Mouse (Mus musculus): ENCODE measurements around the gene Slc7a11.

Gene Slc7a11

DNA sequence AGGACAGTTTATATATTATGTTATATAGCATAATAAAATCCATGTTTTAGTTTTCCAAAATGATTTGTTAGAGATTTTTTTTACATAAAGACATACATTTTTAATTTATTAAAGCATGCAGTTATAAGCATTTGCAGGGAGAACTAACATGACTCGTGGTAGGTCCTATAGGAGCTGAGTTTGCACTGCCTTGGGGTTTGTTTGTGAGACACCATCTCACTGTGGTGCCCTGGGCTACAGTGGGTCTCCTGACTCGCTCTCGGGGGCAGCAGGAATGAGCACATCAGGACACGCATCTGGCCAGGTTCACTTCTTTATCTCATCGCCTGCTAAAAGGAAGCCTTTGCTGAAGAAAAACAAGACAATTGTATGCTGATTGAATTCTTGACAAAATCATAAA lies 257.0 kb downstream of the Slc7a11 start:
- no peak for DNase-seq (ENCODE audit: low spot score in 2 of 2)

DNA sequence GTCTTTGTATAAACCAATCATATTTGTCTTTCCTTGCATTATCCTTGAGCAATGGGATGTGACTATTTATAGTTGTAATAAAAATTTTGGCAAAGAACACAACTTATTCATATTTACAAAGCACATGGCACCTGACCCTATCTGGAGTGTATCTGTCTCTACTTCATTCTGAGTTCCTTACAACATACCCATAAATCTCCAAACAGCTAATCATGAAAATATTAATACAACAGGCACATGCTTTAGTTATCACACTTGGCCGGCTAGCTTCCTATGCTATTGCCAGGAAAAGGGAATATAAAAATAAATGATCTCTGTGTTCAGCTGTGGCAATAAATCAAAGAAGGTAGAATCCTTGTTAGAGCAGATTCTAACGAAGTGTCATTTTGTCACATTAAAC lies 257.5 kb downstream of the Slc7a11 start:
- DNase-seq (ENCODE audit: low spot score in 2 of 2): no peak

DNA sequence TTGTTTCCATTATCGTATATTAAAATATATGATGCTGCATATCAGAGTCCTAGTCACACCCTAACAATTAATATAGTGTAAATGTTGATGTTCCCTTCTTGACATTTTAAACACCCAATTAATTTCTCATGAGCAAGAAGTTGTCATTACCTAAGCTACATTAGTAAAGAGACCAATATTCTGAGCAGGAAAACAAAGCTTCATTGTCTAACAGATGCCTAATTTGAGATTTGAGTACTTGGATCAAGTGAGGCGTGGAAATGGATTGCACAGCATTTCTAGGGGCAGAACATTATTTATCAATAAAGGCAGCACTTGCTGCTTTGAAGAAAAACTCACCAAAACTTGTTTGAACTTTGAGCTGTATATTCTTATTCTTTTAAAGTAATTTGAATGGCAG lies 282.7 kb downstream of the Slc7a11 start:
- no peak for DNase-seq (ENCODE audit: low spot score in 2 of 2)

DNA sequence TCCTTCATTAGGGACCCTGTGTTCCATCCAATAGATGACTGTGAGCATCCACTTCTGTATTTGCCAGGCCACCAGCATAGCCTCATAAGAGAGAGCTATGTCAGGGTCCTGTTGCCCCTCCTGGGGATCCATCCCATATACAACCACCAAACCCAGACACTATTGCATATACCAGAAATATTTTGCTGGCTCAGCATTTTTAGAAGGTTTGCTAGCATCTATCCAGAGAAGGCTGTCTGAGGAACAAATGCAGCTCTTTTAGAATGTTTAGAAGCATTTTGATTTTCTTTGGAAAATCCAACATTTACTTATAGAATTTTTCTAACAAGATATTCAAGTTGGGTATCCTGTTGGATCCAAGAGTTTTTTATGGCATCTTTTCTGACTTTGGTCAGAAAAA lies 299.3 kb downstream of the Slc7a11 start:
- no peak for DNase-seq (ENCODE audit: low spot score in 2 of 2)

DNA sequence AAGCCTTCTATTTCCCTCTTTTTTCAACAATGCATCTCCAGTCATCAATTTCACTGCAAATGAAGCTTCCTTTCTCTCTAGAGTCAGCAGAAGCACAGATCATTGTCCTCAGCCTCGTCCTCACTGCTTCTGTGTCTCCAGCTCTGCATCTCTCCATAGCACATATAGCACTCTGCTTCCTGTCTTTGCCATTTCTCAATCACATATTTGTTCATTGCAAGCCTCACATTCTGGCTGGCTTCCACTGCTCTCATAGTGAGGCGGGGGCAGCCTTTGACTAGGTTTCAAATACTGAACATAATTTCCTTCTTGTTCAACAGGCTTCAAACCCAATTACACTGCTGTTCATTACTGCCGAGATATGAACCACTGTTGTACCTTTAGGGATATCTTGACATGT lies 305.1 kb downstream of the Slc7a11 start:
- DNase-seq (ENCODE audit: low spot score in 2 of 2): no peak

DNA sequence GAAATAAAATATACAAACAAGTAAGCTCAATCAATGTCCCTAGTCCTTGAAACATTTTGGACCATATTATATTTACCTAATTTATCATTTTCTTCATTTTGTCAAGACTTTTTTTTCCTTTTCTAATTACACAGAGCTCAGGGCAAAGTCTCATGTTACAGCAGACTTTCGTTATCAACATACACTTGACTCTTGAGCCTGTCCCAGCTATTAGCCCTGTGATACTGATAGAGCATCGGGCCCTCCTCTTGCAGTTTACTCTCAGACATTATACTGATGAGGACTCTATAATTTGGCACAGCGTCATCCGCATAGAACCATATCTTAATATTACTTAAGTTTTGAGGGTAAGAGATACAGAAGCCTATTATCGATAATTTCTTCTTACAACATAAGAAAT lies 311.2 kb downstream of the Slc7a11 start:
- DNase-seq (ENCODE audit: low spot score in 2 of 2): no peak

DNA sequence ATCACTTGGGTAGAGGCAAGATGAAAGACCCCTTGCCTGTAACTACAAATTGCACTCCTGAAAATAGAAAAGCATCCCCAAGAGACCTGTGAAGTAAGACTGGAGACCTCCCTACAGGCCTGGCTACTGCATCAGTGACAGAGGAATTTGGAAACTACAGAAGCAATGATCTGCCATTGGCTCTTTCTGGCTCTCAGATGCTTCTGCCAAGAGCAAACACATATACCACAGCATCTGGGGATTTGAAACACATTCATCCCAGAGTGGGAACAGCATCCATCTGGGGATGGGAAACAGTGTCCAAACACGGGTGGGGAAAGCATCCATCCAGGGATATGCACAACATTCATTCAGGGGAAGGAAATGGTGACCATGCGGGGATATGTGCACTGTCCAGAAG lies 313.1 kb downstream of the Slc7a11 start:
- DNase-seq (ENCODE audit: low spot score in 2 of 2): no peak

DNA sequence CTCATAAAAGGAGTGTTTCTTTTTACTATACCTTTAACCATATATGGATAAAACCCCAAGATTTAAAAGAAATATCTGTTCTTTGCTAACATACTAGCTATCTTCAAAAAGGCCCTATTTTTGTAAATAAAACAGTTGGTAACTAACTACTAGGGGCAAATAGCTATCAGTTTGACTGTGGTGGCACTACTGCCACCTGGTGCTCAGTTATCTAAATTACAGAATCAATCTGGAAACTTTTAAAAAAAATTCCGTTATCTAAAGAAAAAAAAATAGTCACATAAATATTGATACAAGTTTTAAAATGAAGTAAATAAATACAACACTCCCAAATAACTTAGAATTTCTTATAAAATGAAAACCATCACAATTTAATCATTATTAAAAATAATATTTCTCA lies 322.4 kb downstream of the Slc7a11 start:
- no peak for DNase-seq (ENCODE audit: low spot score in 2 of 2)

DNA sequence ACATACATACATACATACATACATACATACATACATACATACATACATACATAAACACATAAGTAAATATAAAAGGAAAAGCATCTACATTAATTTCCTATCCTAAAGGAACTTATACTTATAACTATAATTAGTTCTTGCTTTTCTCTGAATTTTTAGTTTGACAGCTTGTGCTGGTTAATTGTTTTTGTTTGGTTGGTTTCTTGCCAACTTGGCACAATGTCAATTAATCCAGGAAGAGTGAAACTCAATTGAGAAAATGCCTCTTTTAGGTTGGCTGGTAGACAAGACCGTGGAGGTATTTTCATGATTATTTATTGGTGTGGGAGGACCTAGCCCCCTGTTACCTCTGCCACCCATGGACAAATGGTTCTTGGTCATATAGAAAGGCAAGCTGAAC lies 327.1 kb downstream of the Slc7a11 start:
- DNase-seq (ENCODE audit: low spot score in 2 of 2): no peak

DNA sequence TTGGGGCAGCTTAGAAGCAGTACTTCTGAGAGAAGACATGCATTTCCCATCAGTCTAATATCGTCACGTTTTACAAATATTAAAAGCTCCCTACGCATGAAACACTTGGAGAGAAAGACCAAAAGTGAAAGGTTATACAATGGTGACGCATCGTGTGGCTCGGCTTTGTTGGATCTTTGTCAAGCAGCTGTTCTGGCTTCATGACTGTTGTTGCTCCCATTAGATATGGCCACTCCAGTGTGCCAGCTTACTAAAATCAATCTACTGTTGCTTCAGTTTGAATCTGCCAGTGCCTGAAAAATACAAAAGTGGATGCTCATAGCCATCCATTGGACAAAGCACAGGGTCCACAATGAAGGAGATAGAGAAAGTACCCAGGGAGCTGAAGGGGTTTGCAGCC lies 337.9 kb downstream of the Slc7a11 start:
- no peak for DNase-seq (ENCODE audit: low spot score in 2 of 2)

DNA sequence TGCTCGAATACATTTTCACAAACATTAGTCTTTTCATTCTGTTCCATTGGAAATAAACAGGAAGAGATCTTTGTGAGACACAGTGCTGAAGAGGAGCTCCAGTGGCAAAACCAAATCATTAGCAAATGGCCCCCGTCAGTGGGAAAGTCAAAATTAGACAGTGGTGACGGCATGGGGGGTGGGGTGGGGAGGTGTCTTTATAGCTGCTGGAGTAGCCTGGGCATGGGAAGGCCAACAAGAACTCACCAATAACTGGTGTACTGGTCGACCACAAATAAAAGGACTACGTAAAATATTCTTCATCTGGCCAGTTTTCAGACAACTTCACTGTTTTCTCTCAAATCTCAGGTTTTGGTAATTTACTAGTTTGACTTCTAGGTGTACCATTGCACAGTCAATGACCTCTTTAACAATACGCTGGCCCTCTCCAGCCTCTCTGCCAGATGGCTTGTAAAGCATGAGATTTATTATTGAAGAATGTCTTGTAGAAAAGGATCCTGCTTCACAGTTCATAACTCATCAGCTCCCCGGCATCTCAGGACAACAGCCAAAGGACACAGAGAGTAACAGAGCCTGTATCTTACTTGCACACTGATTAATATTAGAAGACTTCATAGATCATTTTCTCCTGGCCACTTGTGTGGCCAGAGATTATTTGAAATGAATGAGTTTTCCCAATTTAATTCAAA lies 348.9 kb downstream of the Slc7a11 start:
- no peak for DNase-seq (ENCODE audit: low spot score in 2 of 2)

DNA sequence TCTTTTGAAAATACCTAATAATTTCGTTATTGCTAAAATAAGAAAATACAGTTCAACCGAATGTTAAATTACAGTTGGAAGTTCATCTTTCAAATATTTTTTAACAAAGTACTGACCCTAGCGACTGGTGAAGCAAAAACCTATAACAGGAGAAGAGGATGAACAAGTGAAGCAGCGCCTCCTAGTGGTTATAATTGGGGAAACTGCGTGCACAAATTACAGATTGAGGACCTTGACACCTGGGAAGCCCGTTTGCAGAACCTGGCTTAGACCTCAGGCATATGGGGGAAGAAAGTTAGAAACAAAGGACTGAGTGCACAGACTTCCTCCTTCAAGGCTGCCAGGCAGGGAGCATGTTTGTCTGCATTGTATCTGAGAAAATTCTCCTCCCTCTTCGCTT lies 366.4 kb downstream of the Slc7a11 start:
- peak in 1 of 2 experiments; percentile 28 for DNase-seq (ENCODE audit: low spot score in 2 of 2)

DNA sequence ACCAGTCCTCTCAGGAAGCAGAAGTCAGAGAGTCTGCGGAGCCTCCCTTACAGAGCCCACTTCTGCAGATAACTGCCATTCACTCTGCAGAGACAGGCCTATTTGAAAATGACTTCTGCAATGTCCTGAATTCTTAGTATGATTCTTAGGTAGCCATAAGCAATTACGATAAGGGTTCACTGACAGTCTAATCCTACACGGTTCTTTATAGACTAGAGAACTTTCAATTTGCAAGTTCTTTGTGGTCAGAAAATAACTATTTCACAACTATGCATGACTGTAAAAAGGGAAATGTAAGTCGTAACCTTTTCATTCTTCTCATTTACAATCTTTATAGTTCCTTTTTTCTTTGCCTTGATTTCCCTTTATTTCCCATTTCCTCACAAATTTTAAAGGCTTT lies 380.0 kb downstream of the Slc7a11 start:
- no peak for DNase-seq (ENCODE audit: low spot score in 2 of 2)

DNA sequence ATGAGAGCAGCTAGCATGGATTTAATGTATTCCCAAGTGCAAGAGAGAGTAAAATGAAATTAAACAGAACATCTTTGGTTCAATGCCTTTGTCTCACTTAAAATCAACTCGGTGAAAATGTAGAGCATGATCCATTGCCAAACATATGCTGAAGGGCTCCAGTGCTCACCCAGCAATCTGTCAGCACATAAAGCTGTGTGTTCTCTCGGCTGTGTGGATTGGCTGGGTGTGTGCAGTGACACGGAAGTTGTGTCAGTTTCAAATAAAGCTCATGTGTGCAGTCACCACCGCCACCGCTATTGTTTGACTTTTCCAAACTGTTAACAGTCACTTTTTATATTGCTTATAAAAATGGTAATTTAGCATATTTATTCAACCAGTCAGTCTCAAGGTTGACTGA lies 398.7 kb downstream of the Slc7a11 start:
- no peak for DNase-seq (ENCODE audit: low spot score in 2 of 2)

DNA sequence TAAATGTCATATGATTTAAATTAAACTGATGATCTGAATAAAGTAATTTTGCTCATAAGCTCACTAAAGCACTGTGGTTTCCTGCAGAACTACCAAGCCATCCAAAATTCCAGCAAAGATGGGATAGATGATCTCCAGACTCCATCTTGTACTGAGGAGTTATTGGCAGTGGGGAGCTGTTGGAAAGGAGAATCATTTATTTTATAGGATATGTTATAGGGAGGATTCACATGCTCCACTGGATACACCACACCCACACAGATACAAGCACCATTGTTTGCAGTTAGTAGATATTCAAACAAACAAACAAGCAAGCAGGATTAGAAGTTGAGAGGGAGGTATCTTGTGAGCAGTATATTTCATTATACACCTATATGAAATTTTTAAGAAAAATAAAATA lies 399.3 kb downstream of the Slc7a11 start:
- no peak for DNase-seq (ENCODE audit: low spot score in 2 of 2)

DNA sequence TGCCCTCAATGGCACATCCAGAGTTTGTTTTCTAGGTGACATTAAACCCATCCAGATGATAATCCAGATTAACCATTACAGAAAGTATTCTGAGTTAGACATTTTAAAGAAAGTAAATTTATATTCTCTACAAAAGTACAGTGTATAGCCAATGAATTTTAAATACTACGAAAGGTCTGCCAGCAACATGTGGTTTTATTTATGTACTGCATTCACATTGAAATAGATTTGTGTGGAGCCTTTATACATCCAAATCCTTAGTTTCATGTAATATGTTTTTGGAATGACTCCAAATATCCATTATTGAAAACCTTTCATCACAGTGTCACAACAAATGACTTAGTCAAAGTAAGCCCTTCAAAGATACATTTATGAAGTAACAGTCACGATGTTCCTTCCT lies 402.3 kb downstream of the Slc7a11 start:
- DNase-seq (ENCODE audit: low spot score in 2 of 2): no peak

DNA sequence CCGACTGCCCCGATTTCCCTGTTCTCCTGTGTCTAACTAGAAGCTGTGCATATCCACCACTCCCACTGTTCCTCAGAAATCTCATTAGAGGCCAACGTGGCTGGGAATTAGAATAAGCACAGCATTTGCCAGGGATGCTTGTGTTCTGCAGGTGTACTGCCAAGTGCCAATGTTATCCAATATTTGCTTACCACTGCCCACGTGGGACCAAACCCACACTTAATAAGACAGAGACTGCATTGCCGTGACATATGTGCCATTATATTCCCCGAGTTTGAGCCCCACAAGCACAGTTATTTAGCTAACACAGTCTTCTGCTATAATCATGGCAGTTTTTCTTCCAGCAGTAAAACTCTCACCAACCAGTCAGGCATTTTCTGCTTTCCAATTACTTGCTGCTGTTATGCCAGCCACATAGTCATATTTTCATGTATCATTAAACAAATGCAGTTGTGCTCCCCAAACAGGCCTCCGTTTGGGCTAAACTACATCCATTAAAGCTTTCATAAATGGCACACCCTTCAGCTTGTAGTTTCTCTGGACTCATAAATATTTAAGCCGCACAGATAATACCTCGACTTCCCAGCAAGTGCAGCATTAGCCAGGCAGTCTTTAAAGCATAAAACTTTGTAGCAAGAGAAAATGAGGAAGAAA lies 407.4 kb downstream of the Slc7a11 start:
- no peak for DNase-seq (ENCODE audit: low spot score in 2 of 2)

DNA sequence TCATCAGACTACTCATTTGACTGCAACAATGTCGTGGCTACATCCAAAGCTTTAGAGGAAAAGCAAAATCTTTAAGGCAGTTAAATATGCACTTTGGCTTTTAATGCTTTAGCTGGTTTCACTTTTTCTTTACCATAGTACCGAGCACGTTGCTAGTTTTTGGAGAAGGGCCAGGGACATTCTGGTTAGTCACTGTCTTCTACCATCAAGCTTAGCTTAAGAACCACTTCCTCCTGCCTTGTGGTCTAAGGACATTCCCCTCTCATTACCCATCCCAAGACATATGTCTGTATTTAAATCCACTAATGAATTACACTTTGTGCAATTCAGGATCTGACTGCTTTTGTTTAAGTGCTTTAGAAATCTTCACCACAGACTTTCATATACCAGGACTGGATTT lies 410.1 kb downstream of the Slc7a11 start:
- DNase-seq (ENCODE audit: low spot score in 2 of 2): no peak

DNA sequence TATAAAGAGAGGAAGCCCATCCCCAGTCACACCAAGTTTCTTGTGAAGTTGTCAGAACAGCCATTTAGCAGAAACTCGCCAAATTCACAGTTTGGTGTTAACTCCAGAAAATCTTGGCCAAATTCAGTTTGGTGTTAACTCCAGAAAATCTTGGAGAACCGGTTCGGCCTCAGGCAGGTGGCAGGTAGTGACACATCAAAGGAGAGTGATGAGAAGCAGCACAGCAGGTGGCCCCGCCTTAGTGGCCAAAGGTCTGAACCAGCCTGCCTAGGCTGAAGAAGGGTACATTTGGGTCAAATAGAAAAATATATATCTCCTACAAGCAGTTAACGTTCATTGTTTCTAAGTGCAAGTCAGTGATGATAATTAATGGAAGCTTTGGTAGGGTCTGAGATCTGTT lies 417.4 kb downstream of the Slc7a11 start:
- DNase-seq (ENCODE audit: low spot score in 2 of 2): no peak

DNA sequence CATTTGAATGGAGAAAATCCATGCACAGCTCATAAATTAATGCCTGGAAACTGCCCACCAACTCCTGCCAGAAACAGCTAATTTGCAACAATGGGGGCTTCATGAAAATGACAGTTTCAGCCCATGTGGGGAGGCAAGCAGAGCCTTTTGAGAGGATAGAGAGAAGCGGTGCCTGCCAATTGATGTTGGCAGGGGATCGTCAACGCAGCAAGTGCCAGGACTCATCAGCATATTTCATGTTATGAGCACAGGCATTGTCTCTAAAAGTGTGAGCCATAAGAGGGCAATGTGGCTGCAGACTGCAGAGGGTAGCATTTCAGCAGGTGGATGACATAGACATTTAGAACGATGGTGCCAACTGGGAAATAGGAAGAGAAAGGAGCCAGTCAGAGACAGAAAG lies 429.0 kb downstream of the Slc7a11 start:
- DNase-seq (ENCODE audit: low spot score in 2 of 2): peak; percentile 25 to 34

DNA sequence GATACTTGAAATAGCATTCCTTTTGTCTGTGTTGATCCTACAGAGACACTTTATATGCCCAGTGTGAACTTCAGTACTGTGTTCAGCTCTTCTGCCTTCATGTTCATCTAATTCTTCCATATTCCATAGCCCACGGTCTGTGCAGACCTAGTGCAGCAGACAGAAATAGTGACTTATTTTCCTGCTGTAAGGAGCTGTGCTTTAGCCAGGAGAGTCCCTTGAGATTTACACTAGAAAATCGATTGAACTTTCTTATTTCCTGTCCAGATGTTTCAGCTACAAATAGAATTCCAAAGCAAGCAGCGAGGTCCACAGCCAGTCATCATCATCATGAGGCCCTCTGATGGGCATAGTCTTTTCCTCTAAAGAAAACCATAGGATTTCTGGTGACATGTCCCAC lies 431.4 kb downstream of the Slc7a11 start:
- no peak for DNase-seq (ENCODE audit: low spot score in 2 of 2)

DNA sequence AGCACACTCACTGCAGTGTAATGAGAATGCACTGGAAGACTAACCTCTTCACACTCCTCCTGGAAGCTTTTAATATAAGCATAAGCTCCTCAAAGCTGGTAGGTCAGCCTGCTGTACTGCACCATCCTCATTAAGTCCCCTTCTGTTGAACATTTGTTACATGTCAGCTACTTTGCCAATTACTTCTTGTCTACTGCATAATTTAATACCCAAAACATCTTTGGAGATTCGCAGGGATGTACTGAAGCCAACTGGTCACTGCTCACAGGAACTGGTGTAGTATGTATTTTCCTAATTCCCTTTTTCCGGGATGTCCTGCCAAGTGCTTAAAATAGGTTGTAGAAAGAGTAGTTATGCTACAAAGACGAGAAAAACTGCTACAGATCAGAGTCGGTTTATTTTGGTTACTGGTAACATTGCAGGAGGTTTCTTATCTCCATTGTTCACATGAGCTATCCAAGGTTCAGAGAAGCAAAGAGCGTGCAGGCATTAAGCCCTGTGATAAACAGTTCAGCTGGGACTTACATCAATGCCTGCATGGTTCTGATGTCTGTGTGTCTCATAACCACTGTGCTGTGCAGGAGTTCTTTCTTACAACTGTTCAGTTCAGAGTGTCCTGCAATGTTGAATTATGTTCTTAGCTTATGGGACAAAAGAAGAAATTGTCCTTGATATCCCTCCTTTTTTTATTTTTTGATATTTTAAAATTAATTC lies 439.3 kb downstream of the Slc7a11 start:
- DNase-seq (ENCODE audit: low spot score in 2 of 2): no peak

DNA sequence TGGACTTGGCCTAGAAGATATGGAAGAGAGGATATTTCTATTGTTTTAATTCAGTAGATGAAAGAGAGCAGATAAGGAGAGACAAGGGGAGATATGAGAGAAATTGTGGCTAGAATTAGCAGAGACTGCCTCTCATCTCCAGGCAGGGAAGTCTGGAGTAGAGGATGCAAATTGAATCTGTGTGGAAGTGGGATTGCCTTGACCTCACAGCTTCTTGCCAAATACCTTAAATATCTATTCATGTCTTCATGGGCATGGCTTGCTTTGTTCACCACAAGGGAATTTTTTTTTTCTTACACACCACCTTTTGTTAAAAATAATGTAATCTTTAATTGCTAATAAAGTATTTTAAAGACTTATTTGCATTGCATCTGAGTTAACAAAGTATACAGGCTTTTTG lies 441.3 kb downstream of the Slc7a11 start:
- DNase-seq (ENCODE audit: low spot score in 2 of 2): no peak

Measured in frontal cortex, postnatal 14 days (tissue).